9 mouse cellular contexts compared by ENCODE assay signal in genomic region chr13:49129845-49130244, GRCm38 (mm10). TPM values are rescaled to one million over a fixed set of nuclear protein-coding genes. Genes with fewer than 3 reads are reported as not detected.
DNase-seq lines count a peak whose midpoint lies in the region; ATAC-seq and TF ChIP-seq lines count a peak whose summit lies in the region.
"Had no signal": no experiment of that assay in that cellular context is flagged by ENCODE, and none has a peak within 500 bp of the region (broad histone marks: within the 10 kb centered on the region; RNA-seq: fewer than 3 reads in every experiment).

No protein-coding gene starts in this region.

- ATAC-seq in granulocyte monocyte progenitor cell, adult 5-6 weeks (replicated peaks; ENCODE audit: poor library complexity, severe bottlenecking): no peak

- peak overlapping the region; percentile 72 for H3K27ac ChIP-seq in left cerebral cortex, adult 2 months

- no peak overlapping the region for H3K4me3 ChIP-seq in left cerebral cortex, adult 2 months

- DNase-seq in cerebellum, adult 18-20 months: peak; percentile 52 to 56
- DNase-seq in cerebellum, adult 8-10 months: no peak
- peak; percentile 67 for DNase-seq in cerebellum, adult 9-11 months
- peak; percentile 68 for DNase-seq in heart, adult 8-10 months (ENCODE audit: low spot score)
- DNase-seq in left cerebral cortex, adult 2 months (ENCODE audit: extremely low spot score in 1 of 2, low spot score in 2 of 2): peak; percentile 51 to 66
- peak; percentile 63 to 69 for DNase-seq in right cerebral cortex, adult 2 months (ENCODE audit: low spot score in 2 of 2)
- no peak for DNase-seq in lung, postnatal 4 days

- TF ChIP-seq CTCF in left cerebral cortex, adult 2 months (IDR thresholded peaks at IDR 0.05): no peak

- intact Hi-C loops in left cerebral cortex, adult 2 months (cut with DNase I): no loop called here

RNA-seq across cellular contexts. Expression of gene Wnk2, which starts 18.0 kb away (rescaled TPM):
- 10 to 100 TPM; 60.5 to 89.6 (median 75.4) TPM for total RNA-seq in heart, adult 8-10 months (2022)
- 100 to 1,000 TPM; 129 to 145 TPM for total RNA-seq in left cerebral cortex, adult 2 months (2021)
- not detected in 2 replicates for total RNA-seq in granulocyte monocyte progenitor cell, adult 5-6 weeks (2014; fragmentation: Nextera tagmentation)
- total RNA-seq in granulocyte monocyte progenitor cell, adult 5-6 weeks (2017): not detected in 2 replicates
- total RNA-seq: hematopoietic stem cell, adult 5-6 weeks had no signal

RNA-seq across cellular contexts. Expression of gene Ninj1, which starts 57.4 kb away (rescaled TPM):
- total RNA-seq in heart, adult 8-10 months (2022): 100 to 1,000 TPM; 111 to 152 (median 131) TPM
- total RNA-seq in left cerebral cortex, adult 2 months (2021): 10 to 100 TPM; 17.8 to 19.7 TPM
- total RNA-seq in granulocyte monocyte progenitor cell, adult 5-6 weeks (2014; fragmentation: Nextera tagmentation): 52.5 and 96.9 TPM in 2 replicates
- 44.6 and 48.6 TPM in 2 replicates for total RNA-seq in granulocyte monocyte progenitor cell, adult 5-6 weeks (2017)

Comparison
In these comparisons a context has a peak if more than half of its experiments do, and no peak if none do; other contexts are left out.
1. DNase-seq: peak in cerebellum, adult 18-20 months (2 of 2), cerebellum, adult 9-11 months (single experiment), heart, adult 8-10 months (single experiment), left cerebral cortex, adult 2 months (2 of 2) and right cerebral cortex, adult 2 months (2 of 2); none in cerebellum, adult 8-10 months (single experiment) and lung, postnatal 4 days (0 of 2).
2. RNA of gene Wnk2, which starts 18.0 kb away (total RNA-seq): 129 to 145 TPM in left cerebral cortex, adult 2 months and 60.5 to 89.6 TPM in heart, adult 8-10 months; not detected in granulocyte monocyte progenitor cell, adult 5-6 weeks; every median in the first group is over 10 times any median in the second.